Mouse (Mus musculus) spleen, adult 12 weeks (tissue): ENCODE data around the gene Fam228b.
"Not testable (repeated sequence)": the region's sequence is repeated elsewhere in the genome, so short reads cannot be mapped to it uniquely, and the experiment has no call there.

Experiments used
- DNase-seq: peaks from one replicate; pipeline ENCODE4 v3.0.0; 2022; ENCODE audit warnings: low spot score

Fam228b gene

GRCm38 (mm10) chr12:4768492-4769332, at the start of gene Fam228b, which contains the start of gene Pfn4:
Fam228b (minus strand) TSS chr12:4769267.
Pfn4 (plus strand) TSS chr12:4769022.
- peak; percentile 94 for DNase-seq

DNA sequence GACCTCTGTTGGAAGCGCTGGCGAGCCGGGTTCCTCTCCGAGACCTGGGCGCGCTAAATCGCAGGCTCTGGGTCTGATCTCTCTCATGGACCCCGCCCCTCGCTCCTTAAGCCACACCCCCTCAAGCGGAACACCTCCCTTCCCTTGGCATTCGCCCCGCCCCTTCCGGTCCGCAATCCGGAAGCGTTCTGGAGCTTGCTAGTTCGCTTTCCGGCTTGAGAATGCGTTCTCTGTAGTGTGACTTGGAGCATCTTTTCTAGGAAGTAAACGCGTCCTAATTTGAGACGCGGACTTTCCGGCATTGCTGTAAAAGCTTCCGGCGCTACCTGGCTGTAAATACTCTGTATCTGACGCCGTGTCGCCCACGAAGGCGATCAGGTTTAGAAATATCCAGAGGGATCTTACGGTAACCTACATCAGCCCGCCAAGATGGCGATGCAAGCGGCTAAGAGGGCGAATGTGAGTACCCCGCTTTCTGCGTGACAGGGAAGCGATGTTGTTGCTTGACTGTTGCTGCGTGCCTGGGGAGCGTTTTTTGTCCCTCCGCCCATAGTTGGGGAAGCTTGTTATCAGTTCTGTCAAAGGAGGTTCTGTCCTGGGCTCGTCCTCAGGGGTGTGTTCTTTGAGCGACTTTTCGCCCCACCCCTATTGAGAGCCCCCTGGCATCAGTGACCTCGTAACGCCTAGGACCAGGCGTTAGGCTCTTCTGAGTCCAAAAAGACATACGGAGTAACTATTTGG, 48.5 kb upstream of the Fam228b start, which contains the start of gene Sf3b6:
Gene Sf3b6 (plus strand): TSS at position 184 of the 741 bp plus-strand sequence.
- peak; percentile 98 for DNase-seq

GRCm38 (mm10) chr12:4816680-4817360, 47.8 kb upstream of the Fam228b start:
- DNase-seq = no peak

DNA sequence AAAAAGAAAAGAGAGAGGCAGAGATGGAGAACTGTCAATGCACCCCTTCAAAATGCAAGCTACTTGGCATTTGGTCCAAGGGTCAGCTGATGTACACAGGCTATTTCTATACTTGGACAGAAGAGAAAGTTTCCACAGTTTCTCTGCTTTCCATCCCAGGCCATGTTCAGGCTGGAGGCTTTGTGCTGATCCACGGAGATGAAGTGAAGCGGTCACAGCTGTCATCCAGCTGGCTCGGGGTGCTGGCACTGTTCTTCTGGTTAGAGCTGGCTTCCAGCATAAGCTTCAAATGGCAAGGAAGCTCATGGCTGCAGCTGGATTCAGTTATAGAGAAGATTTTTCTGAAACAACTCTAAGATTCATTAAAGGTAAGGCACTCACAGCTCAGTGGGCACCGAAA, 44.6 kb upstream of the Fam228b start:
- no peak for DNase-seq

- DNase-seq = no peak
Observed at GRCm38 (mm10) chr12:4811705-4812104, 42.6 kb upstream of the Fam228b start.

DNA sequence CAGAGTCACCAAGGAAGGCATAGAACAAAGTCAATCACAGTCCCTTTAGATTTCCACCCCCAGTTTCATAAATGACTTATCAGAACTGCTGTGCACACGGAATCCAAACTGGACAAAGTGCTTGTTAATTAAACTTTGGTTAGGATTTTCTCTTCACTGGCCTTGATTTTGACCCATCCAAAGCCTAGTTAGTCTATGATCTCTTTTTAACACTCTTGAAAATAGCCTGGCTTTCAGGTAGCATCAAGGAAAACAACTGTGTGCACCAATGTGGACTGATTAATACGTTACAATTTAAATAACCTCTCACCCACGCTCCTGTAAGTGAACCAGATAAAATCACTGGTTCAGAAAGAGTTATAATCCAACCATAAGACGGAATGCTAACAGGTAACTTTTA, 42.0 kb upstream of the Fam228b start:
- no peak for DNase-seq

DNA sequence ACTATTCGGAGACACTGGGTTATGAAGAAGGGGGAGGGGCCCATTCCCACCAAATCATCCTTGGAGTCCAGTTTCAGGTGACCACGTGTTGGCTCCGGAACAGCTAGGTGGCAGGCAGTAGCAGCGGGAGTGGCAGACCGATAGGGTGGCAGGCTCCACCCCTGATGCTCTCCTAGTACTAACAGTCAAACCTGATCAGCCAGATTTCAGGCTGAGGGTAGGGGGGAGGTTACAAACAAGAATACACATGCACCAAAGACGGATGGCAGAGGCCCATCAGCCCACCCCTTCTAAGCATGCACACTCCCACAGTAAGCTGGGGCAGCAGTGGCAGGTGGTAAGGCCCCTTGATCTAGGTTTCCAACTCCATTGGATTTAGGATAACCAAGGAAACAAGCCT, 28.4 kb upstream of the Fam228b start:
- DNase-seq = not testable (repeated sequence)

DNA sequence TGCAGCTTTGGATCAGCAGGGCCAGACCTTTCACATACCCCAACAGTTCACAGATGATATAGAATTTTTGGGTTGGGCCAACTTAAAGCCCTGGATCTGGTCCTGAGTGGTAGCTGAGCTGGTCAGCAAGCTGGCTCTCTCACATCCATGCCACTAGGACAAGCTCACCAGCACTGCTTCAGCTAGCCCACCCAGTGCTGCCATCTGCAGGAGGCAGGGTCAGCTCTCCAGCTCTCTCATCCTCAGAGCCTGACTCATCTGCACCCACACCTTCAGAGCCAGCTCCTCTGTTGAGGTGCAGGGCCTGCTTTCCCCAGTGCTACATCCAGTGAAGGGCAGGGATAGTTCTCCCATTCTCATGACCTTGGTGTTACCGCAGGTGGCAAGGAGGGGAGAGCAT, 24.7 kb upstream of the Fam228b start:
- no peak for DNase-seq

- DNase-seq = not testable (repeated sequence)
Observed at GRCm38 (mm10) chr12:4788128-4788527, 19.1 kb upstream of the Fam228b start.

DNA sequence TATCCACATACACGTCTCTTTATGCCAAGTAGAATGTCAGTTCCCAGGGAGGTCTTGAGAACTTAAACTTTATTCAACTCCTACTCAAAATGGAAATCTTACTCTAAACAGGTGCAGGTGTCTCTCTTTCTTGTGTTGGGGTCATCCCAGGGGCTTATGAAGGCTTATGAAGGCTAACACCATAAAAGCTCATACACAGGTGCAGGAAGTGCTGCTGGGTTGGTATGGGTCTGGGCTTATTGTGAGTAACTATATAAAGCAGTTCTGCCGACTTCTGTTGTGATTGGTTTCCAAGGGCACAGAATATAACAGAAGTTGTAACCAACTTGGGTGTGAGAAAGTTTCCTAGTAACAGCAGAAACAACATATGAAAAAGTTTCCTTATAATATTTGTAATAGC, 15.4 kb upstream of the Fam228b start:
- DNase-seq = no peak

- DNase-seq = no peak
Observed at GRCm38 (mm10) chr12:4783598-4783997, 14.5 kb upstream of the Fam228b start.

DNA sequence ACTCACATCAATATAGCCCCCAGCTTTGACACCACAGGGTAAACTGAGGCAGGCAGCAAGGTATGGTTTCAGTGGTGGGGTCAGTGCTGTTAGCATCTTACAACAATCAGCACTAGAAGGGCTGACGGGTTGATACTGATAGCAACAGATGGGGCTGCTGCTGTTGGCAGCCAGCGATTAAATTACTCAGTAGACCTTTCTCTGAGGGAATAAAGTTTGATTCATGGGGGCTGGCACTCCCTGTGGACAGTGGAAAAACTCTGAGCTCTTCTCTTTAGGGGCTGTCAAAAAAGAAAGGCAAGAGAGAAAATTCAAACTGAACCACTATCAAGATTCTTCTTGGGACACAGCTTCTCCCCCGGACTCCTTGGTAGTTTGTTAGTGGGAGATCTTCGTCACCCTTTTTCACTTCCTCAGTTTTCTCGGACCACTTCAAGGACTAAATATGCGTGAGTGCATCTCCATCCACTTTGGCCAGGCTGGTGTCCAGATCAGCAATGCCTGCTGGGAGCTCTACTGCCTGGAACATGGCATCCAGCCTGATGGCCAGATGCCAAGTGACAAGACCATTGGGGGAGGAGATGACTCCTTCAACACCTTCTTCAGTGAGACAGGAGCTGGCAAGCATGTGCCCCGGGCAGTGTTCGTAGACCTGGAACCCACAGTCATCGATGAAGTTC, 12.8 kb upstream of the Fam228b start:
- DNase-seq = not testable (repeated sequence)

GRCm38 (mm10) chr12:4781270-4781669, 12.2 kb upstream of the Fam228b start:
- no peak for DNase-seq

- no peak for DNase-seq
Observed at GRCm38 (mm10) chr12:4780245-4780644, 11.2 kb upstream of the Fam228b start.

GRCm38 (mm10) chr12:4777734-4778133, 8.7 kb upstream of the Fam228b start:
- DNase-seq = no peak

DNA sequence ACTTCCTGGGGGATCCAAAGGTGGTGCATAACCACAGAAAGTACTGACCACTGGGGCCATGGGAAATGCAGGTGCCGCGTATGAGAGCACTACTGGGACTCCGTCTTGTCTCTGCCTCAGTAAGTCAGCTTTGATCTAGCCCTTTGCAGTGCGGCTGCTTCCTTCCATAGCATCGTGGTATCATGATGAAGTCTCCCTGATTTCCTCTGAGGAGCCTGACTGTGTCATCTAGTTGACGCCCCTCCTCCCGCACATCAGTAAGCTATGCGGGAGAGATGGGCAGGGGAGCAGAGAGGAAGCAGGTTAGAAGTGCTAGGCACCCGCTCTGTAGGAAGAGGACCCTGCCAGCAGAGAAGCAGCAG, 6.5 kb upstream of the Fam228b start:
- no peak for DNase-seq

DNA sequence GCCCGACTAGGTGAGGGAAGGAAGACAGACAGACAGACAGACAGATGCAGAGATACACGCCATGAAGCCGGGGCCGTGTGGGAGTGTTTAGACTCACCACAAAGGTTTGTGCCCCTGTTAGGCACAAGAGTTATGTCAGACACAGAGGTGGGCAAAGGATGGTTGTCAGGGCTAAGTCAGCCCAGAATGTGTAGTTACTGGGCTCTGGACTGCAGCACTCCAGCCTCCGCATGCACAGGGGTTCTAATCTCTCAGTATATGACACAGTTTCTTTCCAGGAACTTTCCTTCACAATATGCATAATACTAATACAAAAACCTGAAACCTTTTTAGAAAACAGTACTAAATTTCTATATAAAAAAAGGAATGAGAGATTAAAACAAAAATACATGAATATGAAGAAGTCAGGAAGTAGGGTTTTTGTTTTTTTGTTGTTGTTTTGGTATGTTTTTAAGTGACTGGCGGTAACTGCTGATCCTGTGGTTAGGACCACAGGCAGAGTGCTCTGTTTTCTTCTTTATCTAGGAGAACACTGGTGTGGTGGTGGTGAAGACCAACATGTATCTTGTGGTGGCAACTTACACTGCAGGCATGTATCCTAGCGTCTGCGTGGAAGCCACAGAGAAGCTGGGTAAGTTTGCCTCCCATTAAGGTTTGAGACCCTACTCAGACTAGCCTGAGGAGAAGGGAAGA, 6.0 kb upstream of the Fam228b start:
- DNase-seq = no peak

- DNase-seq = no peak
Observed at GRCm38 (mm10) chr12:4769333-4769723, 261 bp upstream of the Fam228b start.

- DNase-seq = no peak
Observed at GRCm38 (mm10) chr12:4757060-4757459, 12.0 kb downstream of the Fam228b start.

DNA sequence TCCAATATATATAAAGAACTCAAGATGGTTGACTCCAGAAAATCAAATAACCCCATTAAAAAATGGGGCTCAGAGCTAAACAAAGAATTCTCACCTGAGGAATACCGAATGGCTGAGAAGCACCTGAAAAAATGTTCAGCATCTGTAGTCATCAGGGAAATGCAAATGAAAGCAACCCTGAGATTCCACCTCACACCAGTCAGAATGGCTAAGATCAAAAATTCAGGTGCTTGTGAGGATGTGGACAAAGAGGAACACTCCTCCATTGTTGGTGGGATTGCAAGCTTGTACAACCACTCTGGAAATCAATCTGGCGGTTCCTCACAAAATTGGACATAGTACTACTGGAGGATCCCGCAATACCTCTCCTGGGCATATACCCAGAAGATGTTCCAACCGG, 14.6 kb downstream of the Fam228b start:
- DNase-seq = not testable (repeated sequence)

DNA sequence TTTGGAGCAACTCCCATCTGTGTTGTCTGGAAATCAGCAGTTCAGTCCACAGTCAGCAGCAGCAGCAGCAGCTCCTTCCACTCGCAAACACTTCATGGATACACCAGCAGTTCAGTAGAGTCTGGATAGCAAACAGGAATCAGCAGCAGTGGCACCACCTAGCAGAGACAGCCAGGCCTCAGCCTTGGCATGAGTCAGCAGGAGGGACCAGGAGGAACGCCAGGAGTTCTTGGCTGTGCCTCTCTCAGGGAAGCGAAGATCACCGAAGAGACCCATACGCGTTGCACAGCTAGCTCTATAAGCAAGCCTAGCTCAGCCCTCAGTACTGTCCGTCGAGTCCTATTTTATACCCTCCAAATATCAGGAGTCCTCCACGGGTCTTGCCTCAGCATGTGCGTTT, 24.6 kb downstream of the Fam228b start:
- no peak for DNase-seq
